Mouse (Mus musculus) neural tube, embryonic 14.5 days (tissue): ENCODE measurements around the gene Lamc3. TPM values are rescaled to one million over a fixed set of nuclear protein-coding genes. Genes with fewer than 3 reads are reported as not detected.

ENCODE experiments used
- ATAC-seq: fragments of 200-750 bp; cut with Nextera tagmentation; 2 replicates; pipeline ENCODE4 v1.8.0; 2017; ENCODE audit warnings: low read depth, mild to moderate bottlenecking, moderate TSS enrichment, moderate library complexity
- H3K27ac ChIP-seq: fragments of 300-500 bp; sonication (generic); 2 replicates; pipeline ENCODE4 v1.5.1; 2014; ENCODE audit warnings: low read depth, mild to moderate bottlenecking, control low read depth, low read length, moderate library complexity, mixed read lengths
- H3K27me3 ChIP-seq: fragments of 300-500 bp; sonication (generic); 2 replicates; pipeline ENCODE4 v1.6.1; 2014; ENCODE audit warnings: low read length; ENCODE audit not compliant: control insufficient read depth, insufficient read depth
- H3K36me3 ChIP-seq: fragments of 300-500 bp; sonication (generic); 2 replicates; pipeline ENCODE4 v1.6.1; 2014; ENCODE audit warnings: low read length, mixed read lengths; ENCODE audit not compliant: control insufficient read depth, insufficient read depth
- H3K4me1 ChIP-seq: fragments of 300-500 bp; sonication (generic); 2 replicates; pipeline ENCODE4 v1.6.1; 2014; ENCODE audit warnings: low read length; ENCODE audit not compliant: control insufficient read depth, insufficient read depth
- H3K4me2 ChIP-seq: fragments of 300-500 bp; sonication (generic); 2 replicates; pipeline ENCODE4 v1.6.1; 2014; ENCODE audit warnings: mild to moderate bottlenecking, low read depth, low read length, control low read depth
- H3K4me3 ChIP-seq: fragments of 300-500 bp; sonication (generic); 2 replicates; pipeline ENCODE4 v1.5.1; 2014; ENCODE audit warnings: low read depth, low read length, control low read depth, mixed read lengths
- H3K9ac ChIP-seq: fragments of 300-500 bp; sonication (generic); replicated peaks from 2 replicates; pipeline ENCODE4 v1.6.1; 2014; ENCODE audit warnings: low read depth, mild to moderate bottlenecking, control low read depth, low read length, mixed read lengths
- H3K9me3 ChIP-seq: fragments of 300-500 bp; sonication (generic); 2 replicates; pipeline ENCODE4 v1.6.1; 2016; ENCODE audit warnings: low read length; ENCODE audit not compliant: control insufficient read depth
- WGBS: fragments of 180-500 bp; shearing (Covaris S2); extraction: QIAGEN DNeasy Blood & Tissue Kit; methylation state at CpG from one replicate; pipeline ENCODE4 v1.1.7; 2014; 5-methylcytosine and 5-hydroxymethylcytosine counted together
- polyA plus RNA-seq: library from polyadenylated mRNA; unstranded; fragments of >200 nt; fragmentation: Nextera tagmentation; extraction: Ambion mirVana; gene quantifications from 2 replicates; pipeline ENCODE4 v1.2.1, GENCODE M21; 2014

Gene Lamc3
- polyA plus RNA-seq, 1 experiment from 2014 or later = 0.60 TPM

- no peak for ATAC-seq
- WGBS = 13% methylated on average over 4 of the region's 4 CpGs
- H3K4me2 ChIP-seq = no peak overlapping the region
- no peaks in the 10 kb centered on the region for H3K9me3 ChIP-seq
- no peaks in the 10 kb centered on the region for H3K4me1 ChIP-seq
- no peak overlapping the region for H3K4me3 ChIP-seq
- no peak overlapping the region for H3K9ac ChIP-seq
- no peaks in the 10 kb centered on the region for H3K36me3 ChIP-seq
- H3K27me3 ChIP-seq = no peaks in the 10 kb centered on the region
- H3K27ac ChIP-seq = no peak overlapping the region
Measured at GRCm38 (mm10) chr2:31935054-31935453, 48.0 kb downstream of the Lamc3 start.

GRCm38 (mm10) chr2:31938298-31938697 is 51.2 kb downstream of the Lamc3 start:
- no peaks in the 10 kb centered on the region for H3K4me1 ChIP-seq
- no peak for ATAC-seq
- no peak overlapping the region for H3K27ac ChIP-seq
- no peak overlapping the region for H3K4me3 ChIP-seq
- H3K9me3 ChIP-seq = no peaks in the 10 kb centered on the region
- no peaks in the 10 kb centered on the region for H3K27me3 ChIP-seq
- H3K9ac ChIP-seq = no peak overlapping the region
- no peak overlapping the region for H3K4me2 ChIP-seq
- no peaks in the 10 kb centered on the region for H3K36me3 ChIP-seq
- WGBS = 77% methylated on average over 1 of the region's 1 CpGs

GRCm38 (mm10) chr2:31943011-31943410 is 55.9 kb downstream of the Lamc3 start:
- Histone ChIP-seq H3K4me3 (no peak overlapping the region), H3K36me3 (no peaks in the 10 kb centered on the region), H3K9me3 (no peaks in the 10 kb centered on the region), H3K9ac (no peak overlapping the region), H3K4me2 (no peak overlapping the region), H3K27ac (no peak overlapping the region), H3K27me3 (no peaks in the 10 kb centered on the region), H3K4me1 (no peaks in the 10 kb centered on the region)
- WGBS = 79% methylated on average over 4 of the region's 4 CpGs
- no peak for ATAC-seq

DNA sequence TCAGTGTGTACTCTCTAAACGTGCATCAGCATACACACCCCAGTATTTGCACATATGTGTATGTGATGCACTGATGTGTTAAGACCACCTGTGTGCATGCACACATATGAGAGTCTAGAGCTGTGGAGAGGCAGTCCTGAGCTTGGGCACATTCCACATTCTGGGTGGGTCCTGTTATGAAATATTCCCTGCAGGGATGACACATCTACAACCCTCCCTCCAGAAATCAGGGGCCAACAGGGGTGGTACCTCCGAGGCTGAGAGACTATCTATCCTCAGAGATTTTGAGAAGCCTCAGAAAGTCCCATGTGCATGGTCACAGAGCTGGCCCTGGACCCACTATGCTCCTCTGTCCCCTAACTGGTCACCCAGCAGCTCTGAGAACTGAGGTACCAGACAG is 58.5 kb downstream of the Lamc3 start:
- Histone ChIP-seq H3K27me3 (no peaks in the 10 kb centered on the region), H3K27ac (no peak overlapping the region), H3K4me2 (no peak overlapping the region), H3K9me3 (no peaks in the 10 kb centered on the region), H3K4me3 (no peak overlapping the region), H3K4me1 (peaks cover 3% of the 10 kb centered on the region), H3K36me3 (no peaks in the 10 kb centered on the region), H3K9ac (no peak overlapping the region)
- no peak for ATAC-seq
- 81% methylated on average over 2 of the region's 2 CpGs for WGBS

DNA sequence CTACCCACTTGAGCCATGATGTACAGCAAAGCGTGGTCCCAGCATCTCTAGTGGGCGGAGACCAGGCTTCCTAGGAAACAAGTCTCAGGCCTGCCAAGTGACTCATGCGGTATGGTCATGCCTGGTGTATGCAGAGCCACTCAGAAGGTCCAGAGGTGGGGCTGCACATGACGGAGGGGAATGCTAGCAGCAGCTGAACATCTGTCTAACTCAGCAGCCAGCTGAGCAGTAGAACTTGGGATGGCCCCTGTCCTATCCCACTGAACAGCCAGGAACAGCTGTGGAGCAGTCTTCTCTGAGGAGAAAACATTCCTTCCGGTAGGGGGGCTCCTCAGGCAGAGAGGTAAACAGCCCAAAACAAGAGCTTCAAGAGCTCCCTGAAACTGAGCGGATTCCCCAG is 61.3 kb downstream of the Lamc3 start:
- ATAC-seq = no peak
- Histone ChIP-seq H3K4me1 (peaks cover 8% of the 10 kb centered on the region), H3K4me3 (no peak overlapping the region), H3K27me3 (no peaks in the 10 kb centered on the region), H3K4me2 (no peak overlapping the region), H3K36me3 (no peaks in the 10 kb centered on the region), H3K9ac (no peak overlapping the region), H3K9me3 (no peaks in the 10 kb centered on the region), H3K27ac (no peak overlapping the region)
- WGBS = 79% methylated on average over 6 of the region's 6 CpGs

DNA sequence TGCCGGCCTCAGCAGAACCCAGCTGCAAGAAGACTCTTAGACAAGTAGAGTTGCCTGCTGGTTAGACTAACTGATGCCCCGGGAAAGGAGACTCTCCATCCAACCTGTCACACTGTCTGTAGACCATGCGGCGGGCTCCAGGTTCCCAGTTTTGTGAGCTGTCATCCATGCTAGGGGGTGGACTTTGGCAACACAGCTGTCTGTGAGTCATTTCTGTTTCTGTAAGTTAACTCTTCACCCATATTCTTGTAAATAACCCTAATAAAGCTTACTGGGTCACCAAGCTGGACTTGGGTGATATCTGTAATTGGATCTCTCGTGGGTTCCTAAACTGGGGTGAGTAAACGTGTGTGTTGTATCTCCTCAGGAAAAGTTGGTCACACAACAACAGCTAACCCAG is 61.7 kb downstream of the Lamc3 start:
- no peak overlapping the region for H3K4me3 ChIP-seq
- no peaks in the 10 kb centered on the region for H3K36me3 ChIP-seq
- H3K27ac ChIP-seq = no peak overlapping the region
- H3K9me3 ChIP-seq = no peaks in the 10 kb centered on the region
- no peak overlapping the region for H3K4me2 ChIP-seq
- H3K4me1 ChIP-seq = peaks cover 8% of the 10 kb centered on the region
- no peak for ATAC-seq
- no peak overlapping the region for H3K9ac ChIP-seq
- no peaks in the 10 kb centered on the region for H3K27me3 ChIP-seq
- WGBS = 78% methylated on average over 6 of the region's 6 CpGs

- H3K9ac ChIP-seq = peak within 1 kb of the TSS; percentile 72
- ATAC-seq = peak; percentile 69; the same call in 1 of the 2 replicates
- peak within 1 kb of the TSS; percentile 62 for H3K4me3 ChIP-seq
- no peaks in the 10 kb centered on the region for H3K9me3 ChIP-seq
- no peak within 1 kb of the TSS for H3K27ac ChIP-seq
- under 1% methylated on average over 63 of the region's 66 CpGs for WGBS
- no peaks in the 10 kb centered on the region for H3K27me3 ChIP-seq
- peak within 1 kb of the TSS; percentile 96 for H3K4me2 ChIP-seq
- H3K4me1 ChIP-seq = peaks cover 8% of the 10 kb centered on the region
- H3K36me3 ChIP-seq = no peaks in the 10 kb centered on the region
Measured at GRCm38 (mm10) chr2:31950058-31950871, 63.2 kb downstream of the Lamc3 start, which contains the start of gene Aif1l. Gene Aif1l (plus strand): TSS chr2:31950139.

DNA sequence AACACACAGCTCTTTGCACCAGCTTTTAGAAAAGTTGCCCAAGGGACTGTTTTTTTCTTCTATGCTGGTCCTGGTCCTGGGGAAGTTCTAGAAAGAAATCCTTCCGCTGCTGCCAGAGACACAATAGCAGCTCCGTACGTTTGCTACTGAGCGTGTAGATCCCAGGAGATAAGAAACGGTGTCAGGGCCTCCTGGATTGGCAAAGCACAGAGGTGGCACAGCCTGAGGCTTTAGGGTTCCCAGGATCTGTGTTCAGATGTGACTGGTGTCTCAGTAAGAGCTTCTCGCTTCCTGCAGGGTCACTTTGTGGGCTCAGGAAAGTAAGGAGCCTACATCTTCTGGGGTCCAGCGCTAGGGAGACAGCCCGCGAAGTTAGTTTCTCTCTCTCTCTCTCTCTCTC is 63.9 kb downstream of the Lamc3 start:
- Histone ChIP-seq H3K27ac (no peak overlapping the region), H3K27me3 (no peaks in the 10 kb centered on the region), H3K36me3 (no peaks in the 10 kb centered on the region), H3K9me3 (no peaks in the 10 kb centered on the region), H3K4me2 (peak overlapping the region; percentile 96), H3K9ac (peak overlapping the region; percentile 72; the same call in 1 of the 2 replicates), H3K4me3 (peak overlapping the region; percentile 62), H3K4me1 (peaks cover 8% of the 10 kb centered on the region)
- WGBS = 28% methylated on average over 9 of the region's 9 CpGs
- ATAC-seq = no peak

DNA sequence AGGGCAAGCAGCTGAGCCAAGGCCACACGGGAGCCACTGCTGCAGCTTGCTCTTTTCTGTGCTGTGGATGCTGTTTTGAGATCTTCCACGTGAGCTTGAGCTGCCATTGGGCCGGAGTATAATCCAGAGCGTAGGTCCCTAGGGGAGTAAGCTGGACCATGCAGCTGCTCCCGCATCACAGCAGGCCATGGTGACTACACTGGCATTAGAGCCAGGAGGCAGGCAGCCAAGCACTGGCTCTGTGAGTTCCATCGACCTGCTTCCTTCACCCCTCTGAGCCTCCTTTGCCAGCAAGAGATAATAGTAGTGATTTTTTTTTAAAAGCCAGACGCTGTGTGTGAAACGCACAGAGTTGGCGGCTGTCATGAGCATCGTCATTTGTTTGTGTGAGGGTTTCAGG is 65.1 kb downstream of the Lamc3 start:
- Histone ChIP-seq H3K27me3 (no peaks in the 10 kb centered on the region), H3K36me3 (no peaks in the 10 kb centered on the region), H3K4me1 (peaks cover 8% of the 10 kb centered on the region), H3K4me3 (no peak overlapping the region), H3K4me2 (peak overlapping the region; percentile 96; the same call in 1 of the 2 replicates), H3K9me3 (no peaks in the 10 kb centered on the region), H3K27ac (no peak overlapping the region), H3K9ac (no peak overlapping the region)
- WGBS = 79% methylated on average over 10 of the region's 10 CpGs
- no peak for ATAC-seq
